Mouse (Mus musculus) kidney, embryonic 14.5 days (tissue): ENCODE results near the gene Trim10. TPM values are rescaled to one million over a fixed set of nuclear protein-coding genes. Genes with fewer than 3 reads are reported as not detected.
"Not testable (repeated sequence)": the region's sequence is repeated elsewhere in the genome, so short reads cannot be mapped to it uniquely, and the experiment has no call there.

Source experiments
- ATAC-seq: fragments of 200-750 bp; cut with Nextera tagmentation; 2 replicates; pipeline ENCODE4 v1.8.0; 2017; ENCODE audit warnings: moderate number of reproducible peaks, mild to moderate bottlenecking, moderate TSS enrichment, moderate library complexity; ENCODE audit not compliant: low FRiP score, low TSS enrichment
- H3K27ac ChIP-seq: fragments of 300-500 bp; sonication (generic); 2 replicates; pipeline ENCODE4 v1.5.1; 2014; ENCODE audit warnings: low read depth, mild to moderate bottlenecking, low read length, moderate library complexity, mixed read lengths
- H3K27me3 ChIP-seq: fragments of 300-500 bp; sonication (generic); 2 replicates; pipeline ENCODE4 v1.6.1; 2014; ENCODE audit warnings: mild to moderate bottlenecking, low read length; ENCODE audit not compliant: control insufficient read depth, insufficient read depth
- H3K36me3 ChIP-seq: fragments of 300-500 bp; sonication (generic); 2 replicates; pipeline ENCODE4 v1.6.1; 2014; ENCODE audit warnings: low read length, mixed read lengths; ENCODE audit not compliant: control insufficient read depth, insufficient read depth
- H3K4me1 ChIP-seq: fragments of 300-500 bp; sonication (generic); 2 replicates; pipeline ENCODE4 v1.6.1; 2014; ENCODE audit warnings: low read length, mixed read lengths; ENCODE audit not compliant: control insufficient read depth, insufficient read depth
- H3K4me2 ChIP-seq: fragments of 300-500 bp; sonication (generic); replicated peaks from 2 replicates; pipeline ENCODE4 v1.6.1; 2014; ENCODE audit warnings: low read depth, mild to moderate bottlenecking, low read length
- H3K4me3 ChIP-seq: fragments of 300-500 bp; sonication (generic); 2 replicates; pipeline ENCODE4 v1.5.1; 2014; ENCODE audit warnings: mild to moderate bottlenecking, low read length
- H3K9ac ChIP-seq: fragments of 300-500 bp; sonication (generic); 2 replicates; pipeline ENCODE4 v1.6.1; 2014; ENCODE audit warnings: low read depth, mild to moderate bottlenecking, low read length, moderate library complexity
- H3K9me3 ChIP-seq: fragments of 300-500 bp; sonication (generic); 2 replicates; pipeline ENCODE4 v1.6.1; 2016; ENCODE audit warnings: low read length; ENCODE audit not compliant: control insufficient read depth
- WGBS: fragments of 180-500 bp; shearing (Covaris S2); extraction: QIAGEN DNeasy Blood & Tissue Kit; methylation state at CpG from one replicate; pipeline ENCODE4 v1.1.7; 2014; 5-methylcytosine and 5-hydroxymethylcytosine counted together
- polyA plus RNA-seq: library from polyadenylated mRNA; unstranded; fragments of >200 nt; fragmentation: Nextera tagmentation; extraction: Ambion mirVana; gene quantifications from 2 replicates; pipeline ENCODE4 v1.2.1, GENCODE M21; 2014

Trim10 gene
- polyA plus RNA-seq, result 1.3 and 2.9 TPM in 2 replicates

GRCm38 (mm10) chr17:36869284-36869954 lies at the start of gene Trim10:
Gene Trim10, plus strand, starts transcription at chr17:36869574.
- H3K4me2 ChIP-seq, result no peak within 1 kb of the TSS
- no peak within 1 kb of the TSS for H3K9ac ChIP-seq
- WGBS, result 88% methylated on average over 4 of the region's 4 CpGs
- H3K36me3 ChIP-seq, result no peaks in the 10 kb centered on the region
- no peak within 1 kb of the TSS for H3K27ac ChIP-seq
- peaks cover 26% of the 10 kb centered on the region for H3K27me3 ChIP-seq
- no peak within 1 kb of the TSS for H3K4me3 ChIP-seq
- no peaks in the 10 kb centered on the region for H3K4me1 ChIP-seq
- ATAC-seq, result no peak
- no peaks in the 10 kb centered on the region for H3K9me3 ChIP-seq

- Histone ChIP-seq H3K27me3 (no peaks in the 10 kb centered on the region), H3K4me2 (no peak overlapping the region), H3K36me3 (no peaks in the 10 kb centered on the region), H3K9me3 (no peaks in the 10 kb centered on the region), H3K4me3 (no peak overlapping the region), H3K27ac (no peak overlapping the region), H3K9ac (no peak overlapping the region), H3K4me1 (no peaks in the 10 kb centered on the region)
- ATAC-seq, result no peak
Observed at GRCm38 (mm10) chr17:36824005-36824404, 45.4 kb upstream of the Trim10 start.

GRCm38 (mm10) chr17:36825525-36825924 lies 43.8 kb upstream of the Trim10 start:
- Histone ChIP-seq H3K4me1 (no peaks in the 10 kb centered on the region), H3K36me3 (no peaks in the 10 kb centered on the region), H3K9ac (no peak overlapping the region), H3K4me3 (no peak overlapping the region), H3K27ac (no peak overlapping the region), H3K27me3 (no peaks in the 10 kb centered on the region), H3K4me2 (no peak overlapping the region), H3K9me3 (no peaks in the 10 kb centered on the region)
- ATAC-seq, result no peak
- 32% methylated on average over 4 of the region's 4 CpGs for WGBS

GRCm38 (mm10) chr17:36826002-36826401 lies 43.4 kb upstream of the Trim10 start:
- H3K4me2 ChIP-seq, H3K9me3 ChIP-seq, H3K27me3 ChIP-seq, H3K27ac ChIP-seq, H3K4me3 ChIP-seq, H3K36me3 ChIP-seq, H3K4me1 ChIP-seq, H3K9ac ChIP-seq: not testable (repeated sequence)
- WGBS, result 16% methylated on average over 5 of the region's 5 CpGs
- ATAC-seq, result peak; percentile 68; the same call in 1 of the 2 replicates

GRCm38 (mm10) chr17:36828488-36828887 lies 40.9 kb upstream of the Trim10 start:
- Histone ChIP-seq H3K4me2 (no peak overlapping the region), H3K36me3 (no peaks in the 10 kb centered on the region), H3K4me1 (no peaks in the 10 kb centered on the region), H3K4me3 (no peak overlapping the region), H3K27me3 (no peaks in the 10 kb centered on the region), H3K27ac (no peak overlapping the region), H3K9ac (no peak overlapping the region), H3K9me3 (no peaks in the 10 kb centered on the region)
- WGBS, result 82% methylated on average over 2 of the region's 2 CpGs
- no peak for ATAC-seq

- H3K9me3 ChIP-seq, result no peaks in the 10 kb centered on the region
- no peak for ATAC-seq
- no peaks in the 10 kb centered on the region for H3K36me3 ChIP-seq
- WGBS, result 78% methylated on average over 3 of the region's 3 CpGs
- no peak overlapping the region for H3K4me2 ChIP-seq
- no peaks in the 10 kb centered on the region for H3K27me3 ChIP-seq
- no peak overlapping the region for H3K9ac ChIP-seq
- H3K4me1 ChIP-seq, result no peaks in the 10 kb centered on the region
- no peak overlapping the region for H3K27ac ChIP-seq
- no peak overlapping the region for H3K4me3 ChIP-seq
Observed at GRCm38 (mm10) chr17:36830470-36830869, 38.9 kb upstream of the Trim10 start.

GRCm38 (mm10) chr17:36832694-36833093 lies 36.7 kb upstream of the Trim10 start:
- no peaks in the 10 kb centered on the region for H3K9me3 ChIP-seq
- H3K27ac ChIP-seq, result no peak overlapping the region
- 55% methylated on average over 4 of the region's 4 CpGs for WGBS
- H3K4me2 ChIP-seq, result no peak overlapping the region
- H3K36me3 ChIP-seq, result no peaks in the 10 kb centered on the region
- H3K4me3 ChIP-seq, result no peak overlapping the region
- H3K4me1 ChIP-seq, result peaks cover 8% of the 10 kb centered on the region; the same call in 1 of the 2 replicates
- H3K9ac ChIP-seq, result no peak overlapping the region
- no peak for ATAC-seq
- no peaks in the 10 kb centered on the region for H3K27me3 ChIP-seq

GRCm38 (mm10) chr17:36835591-36836426 lies 33.6 kb upstream of the Trim10 start:
- H3K27me3 ChIP-seq, result no peaks in the 10 kb centered on the region
- 0 out of 2 replicates have a peak overlapping the region, but pooled peaks have one; percentile 87 for H3K9ac ChIP-seq
- peaks cover 13% of the 10 kb centered on the region; the same call in 1 of the 2 replicates for H3K4me1 ChIP-seq
- WGBS, result 33% methylated on average over 12 of the region's 12 CpGs
- H3K4me3 ChIP-seq, result peak overlapping the region; percentile 65; the same call in 1 of the 2 replicates
- H3K4me2 ChIP-seq, result peak overlapping the region; percentile 63
- no peaks in the 10 kb centered on the region for H3K36me3 ChIP-seq
- peak overlapping the region; percentile 67; the same call in 1 of the 2 replicates for H3K27ac ChIP-seq
- no peaks in the 10 kb centered on the region for H3K9me3 ChIP-seq
- peak; percentile 20; the same call in 1 of the 2 replicates for ATAC-seq

GRCm38 (mm10) chr17:36836427-36836812 lies 33.0 kb upstream of the Trim10 start:
- H3K27me3 ChIP-seq, result no peaks in the 10 kb centered on the region
- H3K4me1 ChIP-seq, result peaks cover 13% of the 10 kb centered on the region; the same call in 1 of the 2 replicates
- H3K36me3 ChIP-seq, result no peaks in the 10 kb centered on the region
- H3K9me3 ChIP-seq, result no peaks in the 10 kb centered on the region
- ATAC-seq, result no peak
- peak overlapping the region; percentile 87; the same call in 1 of the 2 replicates for H3K9ac ChIP-seq
- WGBS, result 19% methylated on average over 3 of the region's 3 CpGs
- H3K4me3 ChIP-seq, result peak overlapping the region; percentile 65
- peak overlapping the region; percentile 63 for H3K4me2 ChIP-seq
- H3K27ac ChIP-seq, result peak overlapping the region; percentile 67; the same call in 1 of the 2 replicates
